ENCODE assay signal across 25 mouse cellular contexts in the genomic region with DNA sequence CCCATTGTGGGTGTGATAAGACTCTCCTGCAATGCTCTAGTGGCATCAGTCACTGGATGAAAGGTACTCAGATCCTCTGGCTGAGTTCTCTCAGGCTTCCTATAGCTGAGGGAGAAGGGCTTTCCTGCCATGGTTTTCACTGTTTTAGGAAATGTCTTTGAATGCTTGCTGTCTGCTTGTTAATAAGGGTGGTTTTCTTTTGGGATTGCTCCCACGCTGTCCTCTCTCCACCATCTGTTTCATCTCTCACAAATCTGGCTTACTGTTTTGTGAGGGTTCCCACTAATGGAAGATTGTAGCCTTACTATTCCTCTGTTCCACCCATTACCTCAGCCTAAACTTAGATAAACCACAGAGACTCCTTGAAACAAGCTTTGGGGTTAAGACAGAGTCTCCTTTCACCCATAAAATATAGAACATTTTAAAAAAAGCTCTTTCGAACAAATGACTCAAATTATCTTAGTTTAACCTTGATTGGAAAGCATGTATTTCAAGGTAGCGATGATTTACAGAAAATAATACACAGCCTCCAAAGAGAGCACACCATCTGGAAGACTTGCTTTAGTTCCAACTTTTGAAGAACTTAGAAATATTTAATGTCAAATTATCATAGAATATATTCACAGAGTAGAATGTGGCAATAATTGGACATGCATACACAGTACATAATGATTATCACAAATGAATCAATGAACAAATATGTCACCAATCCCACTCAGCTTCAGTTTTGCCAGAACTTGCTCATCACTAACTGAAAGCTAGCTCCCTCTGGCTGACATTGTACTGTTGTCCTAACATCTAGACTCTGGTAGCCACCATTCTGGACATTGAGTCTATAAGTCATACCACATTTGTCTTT.
A peak's percentile ranks its signal among the peaks of the same experiment; 100 is the strongest.
DNase-seq lines count a peak whose midpoint lies in the region; ATAC-seq and TF ChIP-seq lines count a peak whose summit lies in the region.
"Had no signal": no experiment of that assay in that cellular context is flagged by ENCODE, and none has a peak within 500 bp of the region (broad histone marks: within the 10 kb centered on the region; RNA-seq: fewer than 3 reads in every experiment).

No protein-coding gene starts in this region.

- H3K4me3 ChIP-seq in gastrocnemius, adult 2 months: no peak overlapping the region
- H3K4me3 ChIP-seq: embryonic facial prominence, embryonic 13.5 days; heart, embryonic 15.5 days; kidney, embryonic 15.5 days; limb, embryonic 13.5 days; lung, embryonic 15.5 days; midbrain, embryonic 10.5 days had no signal

- DNase-seq in left cerebral cortex, adult 11 months (ENCODE audit: low spot score): peak; percentile 46
- no peak for DNase-seq in left cerebral cortex, postnatal 4 days
- peak; percentile 78 to 92 for DNase-seq in layer of hippocampus, adult 18-20 months (ENCODE audit: low spot score in 2 of 2)
- peak; percentile 52 to 76 for DNase-seq in left cerebral cortex, adult 18-20 months (ENCODE audit: low spot score in 2 of 2)
- peak; percentile 51 for DNase-seq in right cerebral cortex, postnatal 25 days
- DNase-seq in gastrocnemius, adult 2 months: no peak
- no peak for DNase-seq in embryo, embryonic 10.5 days (ENCODE audit: low spot score)
- DNase-seq: adrenal gland, postnatal 14 days; cerebellum, adult 11 months; cerebellum, postnatal 25 days; gastrocnemius, postnatal 25 days; retina, postnatal 1 day had no signal

- ATAC-seq in CD4-positive, CD25-positive, alpha-beta regulatory T cell, adult 4 months: no peak
- ATAC-seq: activated CD4-positive, CD25-positive, alpha-beta regulatory T cell, adult 4 months; forebrain, embryonic 16.5 days; hindbrain, postnatal 0 days; intestine, postnatal 0 days had no signal

- intact Hi-C loops in left cerebral cortex, postnatal 4 days (cut with DNase I): no loop called here
- intact Hi-C loops in gastrocnemius, adult 2 months (cut with DNase I): no loop called here

- no peak overlapping the region for H3K27ac ChIP-seq in gastrocnemius, adult 2 months
- H3K27ac ChIP-seq: embryonic facial prominence, embryonic 13.5 days; heart, embryonic 15.5 days; hindbrain, postnatal 0 days; kidney, embryonic 15.5 days; limb, embryonic 13.5 days; liver, embryonic 14.5 days; lung, embryonic 15.5 days; macrophage; midbrain, embryonic 10.5 days had no signal

- TF ChIP-seq CTCF in gastrocnemius, adult 2 months (IDR thresholded peaks at IDR 0.05): no peak

Comparison
In these comparisons a context has a peak if more than half of its experiments do, and no peak if none do; other contexts are left out.
1. DNase-seq: peak in left cerebral cortex, adult 11 months (single experiment), layer of hippocampus, adult 18-20 months (2 of 2), left cerebral cortex, adult 18-20 months (2 of 2) and right cerebral cortex, postnatal 25 days (single experiment); none in left cerebral cortex, postnatal 4 days (single experiment), gastrocnemius, adult 2 months (single experiment) and embryo, embryonic 10.5 days (single experiment).